Mouse (Mus musculus) lung, postnatal 14 days (tissue): ENCODE measurements around the gene Cdh13.

Experiments used
- DNase-seq: peaks from one replicate; pipeline ENCODE4 v3.0.0; 2021

Gene Cdh13

DNA sequence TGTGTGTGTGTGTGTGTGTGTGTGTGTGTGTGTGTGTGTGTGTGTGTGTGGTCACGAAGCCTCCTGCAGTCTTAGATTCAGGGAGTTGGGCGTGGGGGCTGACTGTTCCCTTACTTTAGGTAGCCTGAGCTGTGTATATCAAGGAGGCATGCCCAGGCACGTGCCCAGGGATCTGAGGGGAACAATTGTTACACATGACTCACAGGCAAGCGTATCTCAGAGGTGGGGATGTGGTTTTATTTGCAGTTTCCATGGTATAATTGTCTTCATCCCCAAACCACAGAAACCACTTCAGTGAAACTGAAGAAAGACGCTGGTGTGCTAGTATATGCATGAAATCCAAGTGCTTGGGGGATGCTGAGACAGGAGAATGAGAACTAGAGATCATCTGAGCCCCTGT is 546.8 kb downstream of the Cdh13 start:
- DNase-seq = no peak

- DNase-seq = no peak
Observed at GRCm38 (mm10) chr8:118831026-118831425, 547.5 kb downstream of the Cdh13 start.

GRCm38 (mm10) chr8:118838801-118839200 is 555.3 kb downstream of the Cdh13 start:
- DNase-seq = no peak

DNA sequence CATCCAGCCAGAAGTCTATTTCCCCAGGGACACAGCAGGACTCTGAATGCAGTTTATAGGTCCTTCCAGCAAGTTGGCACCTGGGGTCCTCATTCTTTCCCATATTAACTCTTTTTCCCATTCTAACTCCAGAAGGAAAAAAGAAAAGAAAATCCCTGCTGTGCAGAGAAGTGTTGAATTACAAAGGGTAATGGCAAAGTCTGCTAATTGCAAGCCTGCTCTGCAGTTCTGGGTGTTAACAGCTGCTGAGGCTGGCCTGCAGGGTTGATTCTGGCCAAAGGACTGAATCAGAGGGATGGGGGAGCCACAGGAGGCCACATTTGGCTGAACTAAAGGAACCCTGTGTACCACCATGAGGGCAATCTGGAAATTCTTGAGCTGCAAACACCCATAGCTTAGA is 562.2 kb downstream of the Cdh13 start:
- no peak for DNase-seq

- no peak for DNase-seq
Observed at GRCm38 (mm10) chr8:118848021-118848420, 564.5 kb downstream of the Cdh13 start.

GRCm38 (mm10) chr8:118849515-118849914 is 566.0 kb downstream of the Cdh13 start:
- no peak for DNase-seq

GRCm38 (mm10) chr8:118850381-118850780 is 566.8 kb downstream of the Cdh13 start:
- DNase-seq = peak; percentile 44

- DNase-seq = no peak
Observed at GRCm38 (mm10) chr8:118851361-118851760, 567.8 kb downstream of the Cdh13 start.

- DNase-seq = no peak
Observed at GRCm38 (mm10) chr8:118852861-118853260, 569.3 kb downstream of the Cdh13 start.

GRCm38 (mm10) chr8:118854656-118855055 is 571.1 kb downstream of the Cdh13 start:
- no peak for DNase-seq

DNA sequence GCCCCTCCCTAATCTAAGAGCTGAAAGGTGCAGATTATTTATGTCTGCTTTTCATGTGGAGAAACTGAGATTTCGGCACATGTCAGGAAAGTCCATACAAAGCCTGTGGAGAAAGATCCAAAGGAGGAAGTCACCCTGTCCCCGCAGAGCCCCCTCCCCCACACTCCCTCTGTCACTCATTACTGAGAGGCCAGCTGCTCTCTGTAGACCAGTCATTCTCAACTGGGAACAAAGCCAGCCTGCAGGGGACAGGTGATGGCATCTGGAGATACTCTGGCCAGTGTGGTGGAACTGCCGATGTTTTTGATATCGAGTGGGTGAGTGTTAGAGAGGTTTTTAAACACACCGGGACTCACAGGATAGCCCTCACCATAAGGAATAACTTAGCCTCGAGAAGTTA is 582.8 kb downstream of the Cdh13 start:
- no peak for DNase-seq

GRCm38 (mm10) chr8:118870711-118871110 is 587.2 kb downstream of the Cdh13 start:
- no peak for DNase-seq

DNA sequence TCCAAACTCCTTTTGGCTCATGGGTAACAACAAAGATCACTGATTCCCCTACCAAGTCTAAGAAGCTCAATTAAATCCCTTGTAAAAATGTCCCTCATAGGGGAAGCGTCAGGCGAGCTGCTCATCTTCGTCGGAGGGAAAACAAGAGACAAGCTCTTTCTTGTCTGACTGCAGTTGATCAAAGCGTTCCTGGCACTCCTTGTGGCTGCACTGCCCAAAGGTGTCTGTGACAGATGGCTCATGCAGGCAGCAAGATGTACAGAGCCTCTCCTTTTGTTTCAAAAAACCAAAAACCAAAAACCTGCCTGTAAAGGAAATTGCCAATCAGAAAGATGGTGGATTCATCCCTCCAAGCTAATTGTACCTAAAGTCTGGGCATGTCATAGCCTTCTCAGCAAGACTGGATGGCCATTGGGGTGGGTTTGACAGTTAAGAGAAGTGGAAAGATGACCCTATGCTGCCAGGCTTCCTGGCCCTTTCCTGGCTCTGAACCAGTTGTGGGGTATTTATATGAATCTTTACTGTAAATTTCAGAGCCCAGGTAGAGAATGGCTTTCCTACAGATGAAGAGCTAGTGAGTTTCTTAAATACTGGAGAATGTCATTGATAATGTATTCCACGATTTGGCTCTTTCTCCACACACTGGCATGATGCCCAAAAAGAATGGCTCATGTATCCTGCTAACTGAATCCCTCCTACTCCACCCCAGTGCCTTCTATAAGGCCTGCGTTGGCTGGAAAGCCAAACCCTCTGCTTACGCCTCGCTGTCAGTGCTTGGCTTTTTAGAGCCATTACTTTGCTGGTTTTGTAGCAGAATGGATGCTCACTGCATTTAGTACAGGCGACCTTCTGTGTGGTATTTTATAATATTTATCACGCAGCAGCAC is 596.6 kb downstream of the Cdh13 start:
- no peak for DNase-seq

DNA sequence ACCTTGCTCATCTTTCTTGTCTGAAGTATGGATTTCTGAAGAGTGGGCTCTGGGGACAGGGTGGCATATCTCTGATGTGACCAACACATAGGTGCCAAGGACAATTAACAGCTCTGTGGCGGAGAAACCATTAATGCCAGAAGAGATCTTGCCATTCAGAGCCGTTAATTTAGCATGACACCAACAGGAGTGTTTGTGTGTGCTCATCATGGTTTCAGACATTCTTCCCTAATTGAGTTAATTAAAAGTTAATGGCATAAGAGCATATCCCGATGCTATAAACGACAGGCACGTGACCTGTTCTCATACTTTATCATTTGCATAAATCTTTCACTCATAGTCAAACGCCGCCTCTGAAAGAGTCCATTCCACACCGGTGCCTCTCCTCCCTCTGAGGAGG is 600.8 kb downstream of the Cdh13 start:
- DNase-seq = no peak

- DNase-seq = no peak
Observed at GRCm38 (mm10) chr8:118884988-118885387, 601.5 kb downstream of the Cdh13 start.

DNA sequence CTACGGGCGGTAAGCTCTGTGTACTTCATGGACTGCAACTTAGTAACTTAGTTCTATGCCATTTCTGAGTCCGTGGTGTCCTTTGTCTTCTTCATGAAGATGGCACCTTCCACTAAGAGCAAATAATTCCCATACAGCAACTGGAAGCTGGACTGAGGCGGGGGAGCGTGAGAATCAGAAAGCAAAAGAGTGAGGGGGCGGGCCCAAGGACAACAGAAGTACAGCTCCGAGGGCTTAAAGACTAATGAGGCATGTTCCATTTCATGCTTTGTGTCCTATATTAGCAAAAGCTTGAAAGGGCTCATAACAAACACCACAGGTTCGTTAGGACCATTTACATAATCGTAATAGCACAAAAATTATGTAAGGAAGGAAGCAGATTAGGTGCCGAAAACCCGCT is 618.9 kb downstream of the Cdh13 start:
- no peak for DNase-seq

DNA sequence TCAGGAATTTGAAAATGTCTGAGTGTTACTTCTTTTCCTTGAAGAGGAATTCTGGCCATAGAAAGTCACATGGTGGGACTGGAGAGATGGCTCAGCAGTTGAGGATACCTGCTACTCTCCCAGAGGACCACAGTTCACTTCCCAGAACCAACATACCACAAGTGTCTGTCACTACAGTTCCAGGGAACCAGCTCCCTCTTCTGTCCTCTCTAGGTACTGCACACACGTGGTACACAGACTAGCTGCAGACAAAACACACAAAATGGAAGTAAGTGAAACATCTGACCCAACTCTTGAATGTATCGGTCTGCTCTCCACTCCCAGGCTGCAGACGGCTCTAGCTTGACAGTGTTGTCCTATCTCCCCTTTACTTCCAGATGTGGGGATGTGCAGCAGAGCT is 633.0 kb downstream of the Cdh13 start:
- DNase-seq = no peak

GRCm38 (mm10) chr8:118937412-118937811 is 653.9 kb downstream of the Cdh13 start:
- DNase-seq = no peak

- no peak for DNase-seq
Observed at GRCm38 (mm10) chr8:118938025-118938424, 654.5 kb downstream of the Cdh13 start.

GRCm38 (mm10) chr8:118951766-118952741 is 668.5 kb downstream of the Cdh13 start:
- DNase-seq = no peak

DNA sequence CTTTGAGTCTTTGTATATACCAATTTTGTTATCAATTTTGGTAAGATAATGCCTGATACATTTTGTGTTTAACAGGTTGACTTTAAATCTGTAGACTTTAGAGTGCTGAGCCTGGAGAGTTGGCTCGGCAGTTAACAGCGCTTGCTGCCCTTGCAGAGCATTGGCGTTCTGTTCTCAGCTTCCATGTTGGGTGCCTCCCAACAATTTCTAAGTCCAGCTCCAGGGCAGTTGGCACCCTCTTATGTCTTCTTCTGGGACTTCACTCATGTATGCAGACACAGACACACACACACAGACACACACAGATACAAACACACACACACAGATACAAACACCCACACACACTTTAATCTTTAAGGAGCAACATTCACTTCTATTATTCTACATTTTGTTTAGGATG is 672.6 kb downstream of the Cdh13 start:
- DNase-seq = no peak

GRCm38 (mm10) chr8:118961877-118962545 is 678.5 kb downstream of the Cdh13 start:
- DNase-seq = peak; percentile 46
